Mouse (Mus musculus) cerebellum, postnatal 4 days (tissue): ENCODE measurements at regions not wholly inside any gene's neighbourhood (a gene's known extent, or its start where the extent isn't known, plus 50 kb on each side); places are given as distances from the start of the nearest gene placed in this dataset.

ENCODE experiments used
- DNase-seq, 2 experiments: peaks; one replicate each; pipeline ENCODE4 v3.0.0; 2022; ENCODE audit warnings: low spot score in 2 of 2, mixed read lengths in 1 of 2

GRCm38 (mm10) chr14:105426597-105427334, 168.4 kb downstream of the Ndfip2 start:
- peak in 1 of 2 experiments; percentile 3 for DNase-seq

- no peak for DNase-seq
Observed at GRCm38 (mm10) chr14:105417967-105418366, 159.6 kb downstream of the Ndfip2 start.

- DNase-seq = no peak
Observed at GRCm38 (mm10) chr14:105417458-105417960, 159.1 kb downstream of the Ndfip2 start.

GRCm38 (mm10) chr14:105416964-105417363, 158.6 kb downstream of the Ndfip2 start:
- no peak for DNase-seq

GRCm38 (mm10) chr14:105404662-105405061, 146.3 kb downstream of the Ndfip2 start:
- DNase-seq = no peak

- DNase-seq = no peak
Observed at GRCm38 (mm10) chr14:105404241-105404640, 145.9 kb downstream of the Ndfip2 start.

DNA sequence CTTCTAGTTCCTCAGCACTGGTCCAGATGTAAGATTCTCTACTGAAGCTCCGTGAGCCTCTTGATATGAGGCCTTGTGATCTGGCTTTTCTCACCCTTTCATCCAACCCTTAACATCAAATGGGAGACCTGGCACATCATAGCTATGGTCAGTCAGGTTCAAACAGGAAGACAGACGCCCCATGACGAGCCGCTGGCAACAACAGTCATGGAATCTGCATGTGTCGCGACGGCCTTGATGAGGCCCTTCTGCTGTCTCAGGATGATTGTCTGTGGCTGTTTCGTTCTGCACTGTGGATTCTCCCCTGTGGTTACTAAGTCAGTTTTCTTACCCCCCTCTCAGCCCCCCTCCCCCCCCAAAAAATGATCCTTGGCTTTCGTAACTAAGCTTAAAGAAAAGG, 144.9 kb downstream of the Ndfip2 start:
- DNase-seq = no peak

GRCm38 (mm10) chr14:105402556-105402955, 144.2 kb downstream of the Ndfip2 start:
- DNase-seq = no peak

GRCm38 (mm10) chr14:105397467-105397866, 139.1 kb downstream of the Ndfip2 start:
- peak; percentile 50 to 77 for DNase-seq

- DNase-seq = no peak
Observed at GRCm38 (mm10) chr14:105392079-105392813, 133.9 kb downstream of the Ndfip2 start.

- no peak for DNase-seq
Observed at GRCm38 (mm10) chr14:105391430-105391829, 133.1 kb downstream of the Ndfip2 start.

DNA sequence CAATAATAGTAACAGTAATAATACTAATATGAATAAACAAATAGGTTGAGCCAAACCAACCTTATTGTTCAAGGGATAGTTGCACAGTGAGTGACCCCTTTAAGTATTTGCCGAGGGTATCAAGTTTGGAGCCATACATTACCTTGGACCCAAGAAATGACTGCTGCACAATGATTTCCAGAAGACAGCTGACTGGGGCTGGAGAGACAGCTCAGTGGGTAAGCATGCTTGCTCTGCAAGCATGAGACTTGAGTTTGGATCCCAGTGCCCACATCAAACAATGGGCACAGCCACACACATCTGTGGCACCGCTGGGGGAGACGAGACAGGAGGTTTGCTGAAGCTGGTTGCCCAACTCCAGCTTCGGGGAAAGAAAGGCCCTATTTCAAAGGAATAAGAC, 126.7 kb downstream of the Ndfip2 start:
- no peak for DNase-seq

GRCm38 (mm10) chr14:105383382-105383781, 125.0 kb downstream of the Ndfip2 start:
- no peak for DNase-seq

DNA sequence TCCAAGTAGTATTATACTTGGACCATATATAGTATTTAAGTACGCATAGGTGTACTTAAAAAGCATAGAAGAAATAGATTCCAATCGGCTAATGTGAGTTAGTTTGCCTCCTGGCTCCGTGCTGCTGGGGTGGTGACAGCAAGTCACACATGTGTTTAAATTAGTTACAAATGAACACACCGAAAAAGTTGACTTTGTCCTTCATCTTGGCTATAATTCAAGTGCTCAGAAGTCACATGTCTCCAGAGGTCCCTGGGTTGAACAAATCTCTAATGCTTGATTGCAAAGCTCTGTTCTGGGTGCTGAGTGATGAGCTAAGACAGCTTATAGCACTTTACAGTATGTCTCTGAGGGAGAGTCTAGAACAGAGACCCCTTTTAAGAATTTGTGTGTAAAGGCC, 121.7 kb downstream of the Ndfip2 start:
- no peak for DNase-seq

GRCm38 (mm10) chr14:105377770-105378169, 119.4 kb downstream of the Ndfip2 start:
- DNase-seq = no peak

DNA sequence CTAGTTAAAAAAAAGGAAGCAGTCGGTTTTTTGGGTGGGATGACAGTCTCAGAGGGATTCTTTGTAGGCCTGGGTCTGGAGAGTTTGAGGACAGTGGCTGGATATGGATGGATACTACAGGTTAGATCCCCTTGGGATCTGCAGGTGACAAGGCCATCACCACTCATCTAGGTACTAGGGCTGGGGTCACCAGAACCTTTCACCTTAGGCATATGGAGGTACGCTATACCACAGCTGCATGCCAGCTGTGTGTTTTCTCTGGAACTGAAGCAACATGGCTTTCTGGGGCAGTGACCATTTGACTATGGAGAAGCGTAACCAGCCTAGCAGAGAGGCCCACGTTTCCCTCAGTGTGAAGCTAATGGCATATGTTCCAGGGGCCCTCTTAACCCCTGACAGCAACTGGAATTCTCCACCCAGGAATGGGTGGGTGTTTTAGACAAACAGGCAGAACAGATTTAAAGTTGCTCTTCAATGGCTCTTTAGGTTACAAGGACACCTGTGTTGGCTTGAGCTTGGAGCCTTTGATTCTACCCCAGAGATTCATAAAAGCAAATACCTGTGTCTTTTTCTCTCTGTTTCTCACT, 118.8 kb downstream of the Ndfip2 start:
- DNase-seq = no peak

GRCm38 (mm10) chr14:105369637-105370435, 111.5 kb downstream of the Ndfip2 start:
- DNase-seq = no peak

DNA sequence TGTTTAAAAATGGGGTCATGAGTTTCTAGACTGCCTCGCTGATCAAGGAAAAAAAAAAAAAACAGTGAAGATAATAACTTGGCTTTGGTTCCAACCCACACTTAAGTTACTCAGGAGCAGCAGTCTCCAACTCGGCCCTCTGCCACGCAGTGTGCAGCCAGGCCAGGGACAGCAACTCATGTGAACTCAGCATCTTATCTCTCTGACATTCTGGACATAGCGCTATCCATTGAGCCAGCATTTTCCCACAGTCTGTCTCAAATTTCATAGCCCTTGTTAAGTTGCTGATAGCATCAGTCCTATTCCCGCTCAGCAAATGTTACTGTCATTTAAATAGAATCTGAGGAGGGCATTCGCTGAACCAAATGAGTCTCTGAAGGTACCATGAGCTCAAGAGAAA, 102.2 kb downstream of the Ndfip2 start:
- no peak for DNase-seq

DNA sequence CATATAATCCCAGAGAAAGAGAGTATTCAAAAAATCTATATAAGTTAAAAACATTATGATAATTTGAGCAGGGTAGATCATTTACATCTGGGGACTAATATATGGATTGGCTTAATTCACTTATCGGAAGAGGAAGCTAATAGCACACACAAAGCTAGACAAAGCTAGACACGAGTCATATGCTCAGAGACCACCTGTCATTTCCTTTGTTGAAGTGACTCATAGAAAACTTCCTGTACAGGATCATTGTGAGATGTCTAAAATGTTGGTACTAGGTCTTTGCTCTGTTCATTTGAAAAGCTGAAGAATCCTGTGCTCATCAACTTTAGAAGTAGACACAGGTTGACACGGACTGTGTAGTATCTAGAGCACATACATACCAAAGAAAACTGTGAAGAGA, 101.5 kb downstream of the Ndfip2 start:
- no peak for DNase-seq
